ENCODE assay signal across 8 mouse cellular contexts in the genomic region with DNA sequence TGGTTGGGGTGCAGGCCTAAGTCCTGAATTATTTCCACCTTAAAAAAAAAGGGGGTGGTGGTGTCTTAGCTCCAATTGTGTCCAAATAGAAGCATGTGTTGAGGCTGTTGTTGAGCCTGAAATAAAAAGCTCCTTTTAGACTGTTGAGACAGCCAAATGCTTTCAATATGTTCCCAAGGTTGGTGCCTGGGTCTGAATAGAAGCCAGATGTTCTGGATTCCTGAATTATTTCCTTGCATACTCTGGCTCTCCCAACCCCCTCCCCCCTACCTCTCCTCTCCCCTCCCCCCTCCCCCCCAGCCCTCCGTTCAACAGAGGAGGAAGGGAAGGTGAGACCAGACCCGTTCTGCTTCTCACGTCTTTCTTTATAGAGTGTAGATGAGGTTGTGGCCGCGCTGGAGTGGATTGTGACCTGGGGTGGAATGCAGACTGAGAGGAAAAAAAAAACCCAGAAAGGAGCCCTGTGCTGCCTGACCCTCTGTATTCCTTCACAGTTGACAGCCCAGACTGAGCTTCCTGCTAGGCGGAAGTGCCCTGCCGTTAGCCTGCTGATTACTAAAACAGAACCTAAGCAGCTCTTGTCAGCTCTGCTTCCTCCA. TPM values are rescaled to one million over a fixed set of nuclear protein-coding genes. Genes with fewer than 3 reads are reported as not detected.
A peak's percentile ranks its signal among the peaks of the same experiment; 100 is the strongest.
DNase-seq lines count a peak whose midpoint lies in the region; ATAC-seq lines count a peak whose summit lies in the region.

No protein-coding gene starts in this region.

- H3K4me2 ChIP-seq in embryonic facial prominence, embryonic 15.5 days (replicated peaks) = peak overlapping the region; percentile 48
- H3K4me2 ChIP-seq in stomach, embryonic 16.5 days (ENCODE audit: low read depth, low read length) = peak overlapping the region; percentile 50

- peak overlapping the region; percentile 16; the same call in 1 of the 2 replicates for H3K4me3 ChIP-seq in embryonic facial prominence, embryonic 15.5 days (replicated peaks)
- H3K4me3 ChIP-seq in stomach, embryonic 16.5 days (replicated peaks; ENCODE audit: low read length) = peak overlapping the region; percentile 24

- WGBS in embryonic facial prominence, embryonic 15.5 days = under 1% methylated on average over 7 of the region's 7 CpGs
- 1% methylated on average over 7 of the region's 7 CpGs for WGBS in stomach, embryonic 16.5 days

- H3K27ac ChIP-seq in embryonic facial prominence, embryonic 15.5 days (replicated peaks) = peak overlapping the region; percentile 91
- H3K27ac ChIP-seq in stomach, embryonic 16.5 days (ENCODE audit: low read length) = peak overlapping the region; percentile 88

- no peaks in the 10 kb centered on the region for H3K9me3 ChIP-seq in embryonic facial prominence, embryonic 15.5 days (replicated peaks)
- H3K9me3 ChIP-seq in stomach, embryonic 16.5 days (replicated peaks; ENCODE audit: control insufficient read depth, low read length) = no peaks in the 10 kb centered on the region

- no peak overlapping the region for H3K9ac ChIP-seq in embryonic facial prominence, embryonic 15.5 days
- peak overlapping the region; percentile 57 for H3K9ac ChIP-seq in stomach, embryonic 16.5 days (ENCODE audit: low read length)

- ATAC-seq in embryonic facial prominence, embryonic 15.5 days (ENCODE audit: insufficient number of reproducible peaks, low FRiP score, low TSS enrichment, low read depth) = peak; percentile 78
- ATAC-seq in megakaryocyte-erythroid progenitor cell, adult 5-6 weeks (replicated peaks; ENCODE audit: low FRiP score, low TSS enrichment, poor library complexity, severe bottlenecking) = peak; percentile 55; the same call in 1 of the 2 replicates
- ATAC-seq in stomach, embryonic 16.5 days (ENCODE audit: insufficient read depth, low FRiP score) = peak; percentile 52; the same call in 1 of the 2 replicates

- peaks cover 21% of the 10 kb centered on the region for H3K4me1 ChIP-seq in embryonic facial prominence, embryonic 15.5 days
- peaks cover 14% of the 10 kb centered on the region for H3K4me1 ChIP-seq in stomach, embryonic 16.5 days (ENCODE audit: control insufficient read depth, insufficient read depth, low read length)

- peak; percentile 25 for DNase-seq in cerebellum, adult 9-10 months
- no peak for DNase-seq in cerebellum, postnatal 14 days
- DNase-seq in heart, postnatal 4 days = peak; percentile 64
- peak; percentile 68 to 82 for DNase-seq in kidney, postnatal 4 days
- DNase-seq in urinary bladder, adult 18-20 months (ENCODE audit: low spot score in 2 of 2) = no peak

- H3K27me3 ChIP-seq in embryonic facial prominence, embryonic 15.5 days = no peaks in the 10 kb centered on the region
- no peaks in the 10 kb centered on the region for H3K27me3 ChIP-seq in stomach, embryonic 16.5 days (ENCODE audit: control insufficient read depth, insufficient read depth, low read length)

- H3K36me3 ChIP-seq in embryonic facial prominence, embryonic 15.5 days = no peaks in the 10 kb centered on the region
- no peaks in the 10 kb centered on the region for H3K36me3 ChIP-seq in stomach, embryonic 16.5 days (ENCODE audit: control insufficient read depth, insufficient read depth, low read length)

RNA-seq across cellular contexts. Expression of gene Ubash3b, which starts 50.9 kb away (rescaled TPM):
- 8.0 and 8.2 TPM in 2 replicates for polyA plus RNA-seq in embryonic facial prominence, embryonic 15.5 days (2015; fragmentation: Nextera tagmentation; extraction: Ambion mirVana)
- 1 to 10 TPM; 6.2 to 6.9 TPM for total RNA-seq in heart, postnatal 4 days (2021)
- total RNA-seq in megakaryocyte-erythroid progenitor cell, adult 5-6 weeks (2014; fragmentation: Nextera tagmentation) = 5.6 and 13.3 TPM in 2 replicates
- total RNA-seq in megakaryocyte-erythroid progenitor cell, adult 5-6 weeks (2017) = 3.7 and 4.0 TPM in 2 replicates
- polyA plus RNA-seq in stomach, embryonic 16.5 days (2015; fragmentation: Nextera tagmentation; extraction: Ambion mirVana) = 2.2 and 3.0 TPM in 2 replicates

Comparison
In these comparisons a context has a peak if more than half of its experiments do, and no peak if none do; other contexts are left out.
1. DNase-seq: peak in cerebellum, adult 9-10 months (single experiment), heart, postnatal 4 days (single experiment) and kidney, postnatal 4 days (2 of 2); none in cerebellum, postnatal 14 days (0 of 2) and urinary bladder, adult 18-20 months (0 of 2).
2. Peak in every context shown above with its lines, with median percentiles within 50 percentile points of each other: ATAC-seq.